Mouse (Mus musculus) CD4-positive, CD25-positive, alpha-beta regulatory T cell, adult 2 months (primary cell): ENCODE results near the gene Ptchd1.

ENCODE experiments used
- DNase-seq: peaks from one replicate; pipeline ENCODE4 v3.0.0-alpha.2; 2012; ENCODE audit warnings: low read depth, low spot score

The Ptchd1 gene

DNA sequence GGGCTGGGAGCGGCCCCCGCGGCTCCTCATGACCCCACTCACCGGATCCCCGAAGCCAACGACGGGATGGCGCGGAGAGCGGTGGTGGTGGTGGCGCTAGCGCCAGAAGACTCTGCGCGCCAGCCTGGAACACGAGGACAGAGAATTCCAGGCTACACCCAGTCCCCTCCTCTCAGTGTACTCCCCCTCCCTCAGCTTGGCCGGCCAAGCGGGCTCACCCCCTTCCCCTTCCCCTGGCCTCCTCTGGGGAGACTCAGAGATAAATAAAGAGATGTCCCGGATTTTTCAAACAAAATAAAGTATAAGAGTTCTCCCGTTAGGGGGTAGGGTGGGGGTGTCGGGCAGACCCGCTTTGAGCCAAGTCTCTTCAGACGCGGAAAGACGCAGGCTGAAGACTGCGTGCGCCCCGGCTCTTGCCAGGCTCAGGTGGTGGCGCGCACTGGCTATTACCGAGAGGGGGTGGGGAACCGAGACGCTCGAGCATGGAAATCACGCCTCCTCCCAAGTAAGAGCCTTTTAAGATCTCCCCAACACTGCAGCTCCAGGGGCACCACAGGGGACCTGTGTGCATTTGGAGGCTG, at the start of gene Ptchd1:
Gene Ptchd1 (minus strand): TSS at position 114 of the 581 bp plus-strand sequence.
- no peak for DNase-seq

DNA sequence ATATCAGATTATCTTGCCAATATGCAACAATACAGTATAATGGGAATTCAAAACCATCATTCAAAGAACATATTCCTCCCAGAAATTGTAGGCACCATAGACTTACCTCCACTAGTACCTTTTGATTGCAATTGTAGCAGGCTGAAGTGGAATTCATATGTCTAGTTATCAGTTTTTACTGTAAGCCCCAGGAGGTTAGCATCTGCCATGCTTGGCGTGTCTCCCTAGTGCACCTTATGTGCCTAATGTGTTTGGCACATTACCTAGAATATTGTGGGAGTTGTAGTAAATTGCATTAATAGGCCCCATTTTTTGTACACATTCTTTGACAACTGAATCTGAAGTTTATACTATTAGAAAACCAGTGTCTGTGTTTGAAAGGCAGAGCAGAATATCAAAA, 34.4 kb upstream of the Ptchd1 start:
- no peak for DNase-seq

DNA sequence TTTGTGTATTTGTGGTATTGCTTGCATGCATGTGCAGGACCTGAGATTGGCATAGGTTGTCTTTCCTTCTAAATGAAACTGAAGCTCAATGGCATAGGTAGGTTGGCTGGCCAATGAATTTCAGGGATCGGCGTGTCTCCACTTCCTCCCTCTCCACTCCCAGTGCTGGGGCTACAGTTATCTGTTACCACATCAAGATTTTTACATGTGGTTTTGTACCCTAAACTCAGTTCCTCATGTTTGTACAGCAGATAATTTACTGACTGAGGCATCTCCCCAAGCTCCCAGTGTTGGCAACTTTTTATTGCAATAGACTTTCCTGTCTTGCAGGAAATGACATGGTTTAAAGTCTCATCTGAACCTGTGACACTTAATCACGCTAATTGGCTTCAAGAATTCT, 22.4 kb upstream of the Ptchd1 start:
- no peak for DNase-seq

DNA sequence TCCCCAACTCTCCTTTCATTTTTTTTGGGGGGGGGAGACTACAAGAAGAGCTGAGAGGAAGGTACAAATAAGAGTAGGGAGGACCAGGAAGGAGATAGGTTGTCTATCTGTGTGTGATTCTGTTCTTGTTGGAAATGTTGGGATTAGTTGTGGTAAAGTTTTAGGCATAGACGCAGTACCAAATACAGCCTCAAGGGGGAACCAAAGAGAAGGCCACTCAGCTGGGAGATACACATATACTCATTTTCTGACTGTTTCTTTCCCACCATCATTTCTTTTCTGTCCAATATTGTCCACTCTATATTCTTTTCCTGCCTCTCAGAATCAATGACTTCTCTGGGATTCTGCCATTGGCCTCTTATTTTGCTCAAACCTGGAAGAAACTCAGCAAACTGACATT, 20.4 kb upstream of the Ptchd1 start:
- peak; percentile 2 for DNase-seq

DNA sequence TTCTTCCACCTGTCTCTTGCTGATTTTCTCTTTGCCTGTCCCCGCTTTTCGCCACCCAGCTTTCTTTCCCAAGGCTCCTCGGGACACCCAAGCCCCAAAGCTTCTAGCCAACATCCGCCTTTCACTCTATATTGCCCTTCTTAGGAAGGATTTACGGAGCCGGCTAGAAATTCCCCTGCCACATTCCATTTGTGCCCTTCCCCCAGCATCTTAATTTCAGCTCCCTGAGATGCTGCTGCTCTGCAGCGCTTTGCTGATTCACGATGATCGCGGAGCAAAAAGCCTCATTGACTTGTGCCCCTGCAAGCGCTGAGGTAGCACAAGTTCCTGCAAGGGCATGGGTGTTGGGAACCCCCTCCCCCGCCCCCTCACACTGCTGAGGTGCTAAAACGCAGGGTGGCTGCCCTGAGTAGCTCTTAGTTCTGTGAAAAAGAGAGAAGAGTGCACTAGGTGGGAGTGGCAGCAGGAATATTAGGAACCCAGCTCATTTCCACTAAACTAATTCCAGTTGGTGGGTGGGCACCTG, 2.1 kb upstream of the Ptchd1 start:
- DNase-seq, result no peak

DNA sequence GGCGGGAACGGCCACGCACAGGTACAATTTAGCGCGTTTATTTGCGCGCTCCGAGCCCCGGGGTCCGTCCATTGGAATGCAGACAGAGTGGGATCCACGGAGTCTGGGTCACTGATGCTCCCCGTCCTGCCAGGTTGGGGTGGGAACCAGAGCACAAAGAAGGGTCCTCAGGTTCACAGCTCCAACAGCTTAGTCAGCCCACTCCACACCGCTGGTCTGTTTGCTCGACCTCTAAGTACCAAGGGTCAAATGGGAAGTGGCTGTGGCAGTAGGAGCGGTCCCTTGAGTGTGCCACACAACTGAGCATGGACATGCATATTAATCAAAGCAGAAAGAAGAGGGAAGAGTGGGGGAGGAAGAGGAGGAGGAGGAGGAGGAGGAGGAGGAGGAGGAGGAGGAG, 1.3 kb upstream of the Ptchd1 start:
- DNase-seq, result no peak

DNA sequence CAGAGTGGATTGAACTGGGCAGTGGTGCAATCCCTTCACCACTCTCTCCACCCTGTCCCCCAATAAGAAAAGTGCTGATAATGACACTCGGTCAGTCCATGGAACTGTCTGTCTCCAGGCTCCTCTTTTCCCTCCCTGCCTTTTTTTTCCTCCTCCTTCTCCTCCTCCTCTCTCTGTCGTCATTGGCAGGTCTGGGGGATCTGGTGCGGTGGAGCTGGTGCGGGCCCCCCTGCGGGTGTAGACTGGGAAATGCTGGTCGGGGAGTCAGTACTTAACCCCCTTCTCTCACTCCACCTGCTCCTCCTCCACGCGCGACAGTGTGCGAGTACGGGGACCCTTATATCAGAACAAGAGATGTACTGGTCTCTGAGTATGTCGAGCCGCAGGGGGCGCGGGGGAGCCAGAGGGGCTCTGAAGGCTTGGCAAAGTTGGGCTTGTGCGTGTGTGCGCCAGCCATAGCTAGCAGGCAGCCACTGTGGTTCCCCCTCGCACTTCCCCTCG, 777 bp upstream of the Ptchd1 start, which contains the start of gene Gm15155:
Gene Gm15155 (plus strand): TSS at position 401 of the 501 bp plus-strand sequence.
- DNase-seq, result no peak

DNA sequence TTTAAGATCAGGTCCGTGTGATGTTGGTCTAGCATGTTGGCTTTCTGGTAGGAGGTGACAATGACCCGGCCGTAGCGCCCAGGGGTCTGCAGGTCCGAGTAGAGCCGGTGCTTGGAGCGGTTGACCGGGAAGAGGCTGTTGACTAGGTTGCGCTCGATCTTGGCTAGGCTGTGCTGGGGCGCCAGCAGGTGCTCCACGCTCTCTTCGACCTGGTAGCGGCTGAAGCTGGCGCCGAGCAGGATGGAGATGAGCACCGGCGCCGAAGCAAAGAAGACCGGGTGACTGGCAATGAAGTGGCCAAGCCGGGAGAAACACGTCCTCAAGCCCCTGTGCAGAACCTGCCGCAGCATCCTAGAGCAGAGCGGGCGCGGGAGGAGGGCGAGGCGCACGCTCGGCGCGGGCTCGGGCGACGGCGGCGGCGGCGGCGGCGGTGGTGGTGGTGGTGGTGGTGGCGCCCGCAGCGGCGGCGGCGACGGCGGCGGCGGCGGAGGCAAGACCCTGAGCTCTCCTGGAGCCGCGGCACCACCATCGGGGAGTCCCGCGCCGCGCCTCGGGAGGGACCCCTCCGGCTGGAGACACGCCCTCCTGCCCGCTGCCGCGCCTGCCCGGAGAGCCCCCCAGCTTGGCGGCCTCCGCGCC, 534 bp downstream of the Ptchd1 start:
- DNase-seq, result no peak

DNA sequence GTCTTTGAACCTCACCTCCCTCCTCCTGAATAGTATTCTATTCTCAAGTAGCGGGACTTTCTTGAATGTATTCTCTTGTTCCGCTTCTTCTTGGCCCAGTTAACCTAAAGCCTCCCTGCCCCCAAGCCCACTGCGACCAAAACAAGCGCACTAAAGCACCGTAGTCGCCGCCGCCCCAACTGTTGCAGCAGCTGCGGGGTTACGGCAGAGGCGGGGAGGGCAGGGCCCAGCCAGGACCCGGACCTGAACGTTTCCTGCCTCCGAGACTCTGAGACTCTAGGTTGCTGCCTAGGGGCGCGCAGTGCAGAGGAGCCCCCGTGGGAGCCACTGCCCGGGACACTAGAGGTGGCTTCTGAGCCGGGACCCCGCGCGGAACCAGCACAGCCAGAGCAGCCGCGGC, 1.1 kb downstream of the Ptchd1 start:
- no peak for DNase-seq

DNA sequence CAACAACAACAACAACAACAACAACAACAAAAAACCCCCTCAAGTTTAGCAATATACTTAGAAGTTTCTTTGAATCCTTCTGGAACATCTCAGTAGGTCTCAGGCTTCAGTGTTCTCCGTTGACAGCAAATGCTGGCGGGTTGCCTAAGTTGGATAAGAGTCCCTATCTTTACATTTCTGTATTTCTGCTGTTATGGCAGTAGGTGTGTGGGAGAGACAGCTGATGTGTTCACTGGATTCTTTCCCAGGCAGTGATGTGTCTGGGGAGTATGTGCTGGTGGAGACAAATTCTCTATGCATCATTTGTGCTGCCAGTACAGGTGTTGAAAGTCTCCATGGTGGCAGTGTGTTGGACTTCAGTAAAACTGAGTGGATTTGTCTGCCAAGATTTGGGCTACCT, 22.4 kb downstream of the Ptchd1 start:
- no peak for DNase-seq

DNA sequence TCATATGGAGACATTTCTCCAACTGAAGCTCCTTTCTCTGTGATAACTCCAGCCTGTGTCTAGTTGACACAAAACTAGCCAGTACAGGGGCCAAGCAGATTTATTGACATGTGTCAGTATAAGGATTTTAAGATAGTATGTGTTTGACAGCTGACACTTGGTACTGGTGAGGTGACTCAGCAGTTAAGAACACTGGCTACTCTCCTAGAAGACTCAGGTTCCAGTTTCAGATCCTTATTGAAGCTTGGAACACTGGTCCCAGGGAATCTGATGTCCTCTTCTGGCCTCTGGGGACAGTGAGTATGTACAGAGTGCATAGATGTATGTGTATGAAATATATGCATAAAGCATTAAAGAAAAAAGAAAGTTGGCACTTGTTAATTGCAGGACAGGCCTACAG, 27.2 kb downstream of the Ptchd1 start:
- no peak for DNase-seq

DNA sequence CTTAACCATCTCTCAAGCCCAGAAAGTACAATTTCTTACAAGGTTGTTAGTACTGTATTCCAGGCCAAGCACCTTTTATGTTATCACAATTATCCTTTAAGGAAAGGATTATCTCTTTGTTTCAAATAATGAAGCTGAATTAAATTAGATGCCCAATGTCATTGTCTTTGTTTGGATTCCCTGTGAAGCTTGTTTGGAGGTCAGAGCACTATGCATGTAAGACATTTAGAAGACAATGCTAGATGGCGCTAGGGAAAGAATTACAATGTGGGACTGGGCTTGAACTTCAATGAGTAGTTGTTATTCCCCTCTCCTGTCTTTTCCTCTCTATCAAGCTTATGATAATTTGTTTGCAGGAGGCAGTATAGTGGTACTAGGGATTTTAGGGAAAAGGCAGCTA, 28.9 kb downstream of the Ptchd1 start:
- no peak for DNase-seq

DNA sequence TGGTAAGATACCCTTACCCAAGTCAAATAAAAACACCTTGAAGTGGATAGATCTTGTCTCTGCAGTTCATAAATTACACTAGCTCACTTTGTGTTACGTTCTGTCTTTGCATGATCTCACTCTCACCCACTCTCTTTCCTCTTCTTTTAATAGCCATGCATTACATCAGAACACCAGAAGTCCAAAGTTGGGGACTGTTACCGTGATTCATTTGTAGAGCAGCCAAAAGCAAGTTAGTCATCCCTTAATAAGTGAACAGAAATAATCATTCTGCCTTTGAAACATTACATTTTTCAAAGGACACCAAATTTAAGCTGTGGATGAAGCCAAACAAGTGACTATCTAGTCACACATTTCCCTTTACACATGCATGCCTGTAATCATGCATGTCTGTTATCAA, 31.1 kb downstream of the Ptchd1 start:
- DNase-seq, result no peak

DNA sequence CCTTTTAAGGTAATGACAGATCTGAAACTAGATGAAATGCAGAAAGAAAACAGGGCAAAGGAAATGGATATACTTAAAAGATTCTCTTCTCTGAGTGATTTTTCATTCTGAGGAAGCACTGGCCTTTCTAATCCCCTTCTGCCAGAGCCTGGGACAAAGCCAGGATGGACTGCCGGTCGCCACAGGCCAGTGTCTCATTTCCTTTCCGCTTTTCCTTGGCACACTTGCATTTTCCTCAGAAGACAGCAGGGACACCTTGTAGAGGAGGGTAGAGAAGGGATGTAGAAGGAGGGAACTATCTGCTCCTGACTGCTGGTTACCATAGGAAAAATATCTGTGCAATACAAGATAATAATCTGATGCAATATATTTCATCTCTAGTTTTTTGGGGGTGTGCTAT, 32.1 kb downstream of the Ptchd1 start:
- DNase-seq, result no peak

DNA sequence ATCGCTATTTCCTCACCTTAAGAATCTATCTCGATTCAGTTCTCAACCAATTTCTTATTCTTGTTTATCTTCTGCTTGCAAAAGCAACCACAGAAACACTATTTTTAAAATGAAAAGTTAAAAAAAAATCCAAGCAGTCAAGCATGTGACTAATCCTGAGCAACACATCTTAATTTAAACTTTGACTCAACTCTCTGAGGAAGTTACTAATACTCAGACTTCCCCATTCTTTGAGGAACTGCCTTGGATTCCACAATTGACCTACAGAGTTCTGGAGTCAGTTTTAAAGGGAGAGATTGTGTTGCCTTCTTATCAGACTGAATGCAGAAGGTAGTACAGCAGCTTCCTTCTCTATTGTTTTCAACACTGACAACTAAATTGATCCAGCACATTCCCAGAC, 39.0 kb downstream of the Ptchd1 start:
- DNase-seq, result no peak

DNA sequence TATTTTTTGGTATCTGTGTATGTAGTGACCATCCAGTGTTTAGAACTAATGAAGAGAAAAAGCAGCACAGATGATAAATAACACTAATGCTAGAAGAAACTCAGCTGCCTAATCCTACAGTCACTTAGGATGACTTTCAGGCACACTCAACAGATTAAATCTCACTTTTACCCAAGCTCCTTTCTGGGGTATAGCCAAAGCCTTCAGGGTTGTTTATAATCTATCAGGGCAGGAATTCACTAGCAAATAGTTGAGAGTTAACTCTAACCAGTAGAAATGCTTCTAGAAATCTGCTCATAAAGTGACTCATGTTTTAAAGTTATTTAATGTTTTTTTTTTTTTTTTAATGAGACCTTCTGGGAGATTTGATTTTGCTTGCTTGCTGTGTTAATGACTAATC, 43.8 kb downstream of the Ptchd1 start:
- no peak for DNase-seq

DNA sequence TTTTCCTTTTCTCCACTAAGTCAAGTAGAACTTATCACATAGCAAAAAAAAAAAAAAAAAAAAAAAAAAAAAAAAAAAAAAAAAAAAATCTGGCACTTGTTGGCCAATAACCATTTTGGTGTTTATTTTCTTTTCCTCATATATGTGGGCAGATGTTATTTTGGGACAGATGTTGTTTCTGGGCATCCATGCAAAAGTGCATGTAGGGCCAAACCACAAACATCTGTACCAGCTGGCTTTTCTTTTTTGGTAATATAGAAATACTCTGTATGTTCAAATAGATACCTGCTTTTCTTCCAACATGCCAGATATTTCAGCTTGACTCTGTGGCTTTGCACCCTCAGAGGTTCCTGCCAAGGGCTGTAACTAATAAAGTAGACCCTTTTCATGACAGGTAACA, 51.2 kb downstream of the Ptchd1 start:
- no peak for DNase-seq

DNA sequence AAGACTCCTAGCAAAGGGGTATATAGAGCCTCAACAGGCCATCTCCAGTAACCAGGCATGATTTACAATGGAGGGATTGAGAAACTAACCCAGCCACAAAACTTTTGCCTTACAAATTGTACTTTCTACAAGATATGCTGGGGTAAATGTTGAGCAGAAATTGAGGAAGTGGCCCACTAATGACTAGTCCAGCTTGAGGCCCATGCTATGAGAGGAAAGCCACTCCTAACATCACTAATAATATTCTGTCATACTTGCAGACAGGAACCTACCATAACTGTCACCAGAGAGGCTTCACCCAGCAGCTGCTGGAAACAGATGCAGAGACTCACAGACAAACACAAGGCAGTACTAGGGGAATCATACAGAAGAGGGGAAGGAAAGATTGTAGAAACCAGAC, 79.8 kb downstream of the Ptchd1 start:
- DNase-seq, result no peak
